Mouse (Mus musculus) midbrain, embryonic 13.5 days (tissue): ENCODE measurements at regions not wholly inside any gene's neighbourhood (a gene's known extent, or its start where the extent isn't known, plus 50 kb on each side); places are given as distances from the start of the nearest gene placed in this dataset.

Experiments used
- ATAC-seq: fragments of 200-750 bp; cut with Nextera tagmentation; 2 replicates; pipeline ENCODE4 v1.8.0; 2017; ENCODE audit warnings: mild to moderate bottlenecking, moderate TSS enrichment, moderate library complexity
- H3K27ac ChIP-seq: fragments of 300-500 bp; sonication (generic); 2 replicates; pipeline ENCODE4 v1.5.1; 2015; ENCODE audit warnings: inconsistent platforms, mild to moderate bottlenecking, moderate library complexity
- H3K27me3 ChIP-seq: fragments of 300-500 bp; sonication (generic); 2 replicates; pipeline ENCODE4 v1.6.1; 2015; ENCODE audit warnings: mild to moderate bottlenecking, inconsistent platforms
- H3K36me3 ChIP-seq: fragments of 300-500 bp; sonication (generic); 2 replicates; pipeline ENCODE4 v1.6.1; 2015; ENCODE audit warnings: mild to moderate bottlenecking, inconsistent platforms
- H3K4me1 ChIP-seq: fragments of 300-500 bp; sonication (generic); replicated peaks from 2 replicates; pipeline ENCODE4 v1.6.1; 2015; ENCODE audit warnings: inconsistent platforms
- H3K4me2 ChIP-seq: fragments of 300-500 bp; sonication (generic); replicated peaks from 2 replicates; pipeline ENCODE4 v1.6.1; 2015; ENCODE audit warnings: moderate library complexity, mild to moderate bottlenecking, inconsistent platforms
- H3K4me3 ChIP-seq: fragments of 300-500 bp; sonication (generic); replicated peaks from 2 replicates; pipeline ENCODE4 v1.5.1; 2015; ENCODE audit warnings: mild to moderate bottlenecking, inconsistent platforms
- H3K9ac ChIP-seq: fragments of 300-500 bp; sonication (generic); replicated peaks from 2 replicates; pipeline ENCODE4 v1.6.1; 2015; ENCODE audit warnings: mild to moderate bottlenecking, inconsistent platforms
- H3K9me3 ChIP-seq: fragments of 300-500 bp; sonication (generic); 2 replicates; pipeline ENCODE4 v1.6.1; 2016; ENCODE audit warnings: mild to moderate bottlenecking, inconsistent platforms
- WGBS: fragments of 180-500 bp; shearing (Covaris S2); methylation state at CpG from one replicate; pipeline ENCODE4 v1.1.7; 2015; 5-methylcytosine and 5-hydroxymethylcytosine counted together

- no peak overlapping the region for H3K4me3 ChIP-seq
- no peak overlapping the region for H3K27ac ChIP-seq
- WGBS, result 73% methylated on average over 3 of the region's 3 CpGs
- H3K27me3 ChIP-seq, result no peaks in the 10 kb centered on the region
- no peaks in the 10 kb centered on the region for H3K36me3 ChIP-seq
- no peaks in the 10 kb centered on the region for H3K9me3 ChIP-seq
- no peak overlapping the region for H3K9ac ChIP-seq
- ATAC-seq, result no peak
- H3K4me1 ChIP-seq, result peaks cover 4% of the 10 kb centered on the region; the same call in 1 of the 2 replicates
- H3K4me2 ChIP-seq, result no peak overlapping the region
Measured at GRCm38 (mm10) chr4:95388556-95388955, 168.8 kb upstream of the Fggy start.

GRCm38 (mm10) chr4:95389647-95390046, 167.7 kb upstream of the Fggy start:
- WGBS, result 27% methylated on average over 2 of the region's 2 CpGs

GRCm38 (mm10) chr4:95390549-95390948, 166.8 kb upstream of the Fggy start:
- no peak overlapping the region for H3K27ac ChIP-seq
- H3K4me2 ChIP-seq, result no peak overlapping the region
- no peak overlapping the region for H3K9ac ChIP-seq
- peaks cover 4% of the 10 kb centered on the region; the same call in 1 of the 2 replicates for H3K4me1 ChIP-seq
- no peaks in the 10 kb centered on the region for H3K27me3 ChIP-seq
- ATAC-seq, result no peak
- H3K4me3 ChIP-seq, result no peak overlapping the region
- no peaks in the 10 kb centered on the region for H3K36me3 ChIP-seq
- no peaks in the 10 kb centered on the region for H3K9me3 ChIP-seq

More at GRCm38 (mm10) chr4:95389647-95390046, 167.7 kb upstream of the Fggy start:
- ATAC-seq, result peak; percentile 27; the same call in 1 of the 2 replicates
- Histone ChIP-seq H3K27ac (no peak overlapping the region), H3K4me3 (no peak overlapping the region), H3K27me3 (no peaks in the 10 kb centered on the region), H3K4me1 (peaks cover 4% of the 10 kb centered on the region; the same call in 1 of the 2 replicates), H3K9me3 (no peaks in the 10 kb centered on the region), H3K4me2 (no peak overlapping the region), H3K9ac (no peak overlapping the region), H3K36me3 (no peaks in the 10 kb centered on the region)

GRCm38 (mm10) chr4:95395746-95396145, 161.6 kb upstream of the Fggy start:
- Histone ChIP-seq H3K9ac (no peak overlapping the region), H3K36me3 (no peaks in the 10 kb centered on the region), H3K27ac (no peak overlapping the region), H3K27me3 (no peaks in the 10 kb centered on the region), H3K4me1 (no peaks in the 10 kb centered on the region), H3K9me3 (no peaks in the 10 kb centered on the region), H3K4me3 (no peak overlapping the region), H3K4me2 (no peak overlapping the region)
- WGBS, result 95% methylated on average over 3 of the region's 3 CpGs
- ATAC-seq, result no peak

- no peaks in the 10 kb centered on the region for H3K9me3 ChIP-seq
- H3K27ac ChIP-seq, result no peak overlapping the region
- no peak overlapping the region for H3K4me3 ChIP-seq
- ATAC-seq, result no peak
- no peaks in the 10 kb centered on the region for H3K36me3 ChIP-seq
- H3K9ac ChIP-seq, result no peak overlapping the region
- H3K4me1 ChIP-seq, result no peaks in the 10 kb centered on the region
- H3K4me2 ChIP-seq, result no peak overlapping the region
- no peaks in the 10 kb centered on the region for H3K27me3 ChIP-seq
Measured at GRCm38 (mm10) chr4:95398301-95398700, 159.0 kb upstream of the Fggy start.

- Histone ChIP-seq H3K36me3 (no peaks in the 10 kb centered on the region), H3K4me3 (no peak overlapping the region), H3K4me1 (no peaks in the 10 kb centered on the region), H3K9me3 (no peaks in the 10 kb centered on the region), H3K27me3 (no peaks in the 10 kb centered on the region), H3K4me2 (no peak overlapping the region), H3K9ac (no peak overlapping the region), H3K27ac (no peak overlapping the region)
- WGBS, result 87% methylated on average over 6 of the region's 6 CpGs
- ATAC-seq, result no peak
Measured at GRCm38 (mm10) chr4:95402273-95402672, 155.0 kb upstream of the Fggy start.

GRCm38 (mm10) chr4:95417075-95417474, 140.2 kb upstream of the Fggy start:
- no peak overlapping the region for H3K4me3 ChIP-seq
- H3K27ac ChIP-seq, result no peak overlapping the region
- H3K4me1 ChIP-seq, result no peaks in the 10 kb centered on the region
- ATAC-seq, result no peak
- H3K9ac ChIP-seq, result no peak overlapping the region
- 32% methylated on average over 2 of the region's 2 CpGs for WGBS
- H3K27me3 ChIP-seq, result no peaks in the 10 kb centered on the region
- H3K9me3 ChIP-seq, result peaks cover 3% of the 10 kb centered on the region; the same call in 1 of the 2 replicates
- H3K4me2 ChIP-seq, result no peak overlapping the region
- H3K36me3 ChIP-seq, result no peaks in the 10 kb centered on the region

- Histone ChIP-seq H3K36me3 (no peaks in the 10 kb centered on the region), H3K4me2 (no peak overlapping the region), H3K4me3 (no peak overlapping the region), H3K9ac (no peak overlapping the region), H3K4me1 (no peaks in the 10 kb centered on the region), H3K27me3 (no peaks in the 10 kb centered on the region), H3K9me3 (no peaks in the 10 kb centered on the region), H3K27ac (no peak overlapping the region)
- WGBS, result 76% methylated on average over 1 of the region's 1 CpGs
- ATAC-seq, result no peak
Measured at GRCm38 (mm10) chr4:95426563-95426962, 130.7 kb upstream of the Fggy start.

- ATAC-seq, result 0 out of 2 replicates have a peak, but pooled peaks have one; percentile 30
- no peak overlapping the region for H3K4me3 ChIP-seq
Measured at GRCm38 (mm10) chr4:95434543-95434942, 122.8 kb upstream of the Fggy start.

GRCm38 (mm10) chr4:95435080-95435479, 122.2 kb upstream of the Fggy start:
- H3K36me3 ChIP-seq, result no peaks in the 10 kb centered on the region
- WGBS, result 68% methylated on average over 4 of the region's 4 CpGs
- no peak overlapping the region for H3K9ac ChIP-seq
- no peak for ATAC-seq
- no peaks in the 10 kb centered on the region for H3K9me3 ChIP-seq
- H3K27ac ChIP-seq, result no peak overlapping the region
- H3K4me2 ChIP-seq, result no peak overlapping the region
- H3K4me3 ChIP-seq, result no peak overlapping the region
- H3K4me1 ChIP-seq, result no peaks in the 10 kb centered on the region
- no peaks in the 10 kb centered on the region for H3K27me3 ChIP-seq

More at GRCm38 (mm10) chr4:95434543-95434942, 122.8 kb upstream of the Fggy start:
- Histone ChIP-seq H3K27ac (no peak overlapping the region), H3K9ac (no peak overlapping the region), H3K4me2 (no peak overlapping the region), H3K36me3 (no peaks in the 10 kb centered on the region), H3K9me3 (no peaks in the 10 kb centered on the region), H3K27me3 (no peaks in the 10 kb centered on the region), H3K4me1 (no peaks in the 10 kb centered on the region)
- 32% methylated on average over 4 of the region's 4 CpGs for WGBS

- no peaks in the 10 kb centered on the region for H3K9me3 ChIP-seq
- no peak overlapping the region for H3K4me2 ChIP-seq
- H3K4me3 ChIP-seq, result no peak overlapping the region
- no peak for ATAC-seq
- H3K36me3 ChIP-seq, result no peaks in the 10 kb centered on the region
- H3K27me3 ChIP-seq, result no peaks in the 10 kb centered on the region
- no peak overlapping the region for H3K9ac ChIP-seq
- no peak overlapping the region for H3K27ac ChIP-seq
- 28% methylated on average over 1 of the region's 1 CpGs for WGBS
- H3K4me1 ChIP-seq, result no peaks in the 10 kb centered on the region
Measured at GRCm38 (mm10) chr4:95439834-95440233, 117.5 kb upstream of the Fggy start.

GRCm38 (mm10) chr4:95443854-95444811, 113.2 kb upstream of the Fggy start:
- H3K36me3 ChIP-seq, result no peaks in the 10 kb centered on the region
- no peak overlapping the region for H3K4me3 ChIP-seq
- no peaks in the 10 kb centered on the region for H3K27me3 ChIP-seq
- H3K9me3 ChIP-seq, result no peaks in the 10 kb centered on the region
- no peak overlapping the region for H3K27ac ChIP-seq
- H3K9ac ChIP-seq, result no peak overlapping the region
- ATAC-seq, result no peak
- no peaks in the 10 kb centered on the region for H3K4me1 ChIP-seq
- H3K4me2 ChIP-seq, result no peak overlapping the region
- WGBS, result 62% methylated on average over 12 of the region's 12 CpGs
